Mouse (Mus musculus) MEL (cell line): ENCODE measurements around the gene Syn2.

Source experiments
- EP300 ChIP-seq, 2 experiments: IDR thresholded peaks; 2 replicates each; pipeline ENCODE4 v1.6.1; 2011; ENCODE audit warnings: improper control_type of control experiment in 2 of 2, low read length in 2 of 2, low read depth in 1 of 2, mild to moderate bottlenecking in 1 of 2
- ETS1 ChIP-seq: IDR thresholded peaks from 2 replicates; pipeline ENCODE4 v1.6.1; 2012; ENCODE audit warnings: low read depth, mild to moderate bottlenecking, inconsistent platforms, low read length, improper control_type of control experiment, moderate library complexity
- GATA1 ChIP-seq: IDR thresholded peaks from 2 replicates; pipeline ENCODE4 v1.6.1; 2011; ENCODE audit warnings: low read depth, low read length, improper control_type of control experiment
- MAFK ChIP-seq: IDR thresholded peaks from 2 replicates; pipeline ENCODE4 v1.6.1; 2011; ENCODE audit warnings: low read depth, mild to moderate bottlenecking, low read length, improper control_type of control experiment, borderline replicate concordance
- MXI1 ChIP-seq: IDR thresholded peaks from 2 replicates; pipeline ENCODE4 v1.6.1; 2011; ENCODE audit warnings: mild to moderate bottlenecking, low read depth, low read length, improper control_type of control experiment
- POLR2A ChIP-seq, 2 experiments: IDR thresholded peaks; 2 replicates each; pipeline ENCODE4 v1.6.1; 2011 to 2012; ENCODE audit warnings: low read length in 2 of 2, mild to moderate bottlenecking in 2 of 2, control low read depth in 1 of 2, improper control_type of control experiment in 1 of 2, low read depth in 1 of 2, moderate library complexity in 1 of 2; ENCODE audit not compliant: control insufficient read depth in 1 of 2, insufficient read depth in 1 of 2, poor library complexity in 1 of 2
- POLR2AphosphoS2 ChIP-seq: IDR thresholded peaks from 2 replicates; pipeline ENCODE4 v1.6.1; 2011; ENCODE audit warnings: low read length, improper control_type of control experiment
- SIN3A ChIP-seq: IDR thresholded peaks from 2 replicates; pipeline ENCODE4 v1.6.1; 2012; ENCODE audit warnings: low read length, improper control_type of control experiment, inconsistent platforms
- ZC3H11A ChIP-seq: IDR thresholded peaks from 2 replicates; pipeline ENCODE4 v1.6.1; 2012; ENCODE audit warnings: low read depth, mild to moderate bottlenecking, inconsistent platforms, low read length, improper control_type of control experiment

DNA sequence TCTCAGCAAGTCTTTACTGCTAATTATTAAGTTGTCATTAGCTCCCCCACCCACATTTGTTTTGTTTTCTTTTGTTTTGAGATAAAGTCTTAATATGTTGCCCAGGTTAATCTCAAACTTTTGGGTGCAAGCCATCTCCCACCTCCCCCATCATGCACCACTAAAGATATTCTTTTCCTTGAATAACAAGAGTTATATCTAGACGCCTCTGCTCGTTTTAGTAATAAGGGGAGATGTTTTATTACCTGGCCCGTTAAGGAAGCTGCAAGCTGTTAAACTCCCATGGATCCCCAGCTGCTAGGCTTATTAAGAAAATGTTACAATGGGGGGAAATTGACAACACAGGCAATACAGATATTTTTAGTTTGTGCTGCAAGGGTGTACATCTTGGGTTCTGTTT is 95.9 kb downstream of the Syn2 start:
- TF ChIP-seq ETS1 (no peak), MXI1 (no peak), GATA1 (no peak), MAFK (no peak), SIN3A (no peak), ZC3H11A (no peak), POLR2AphosphoS2 (no peak), EP300 (IDR thresholded peaks at IDR 0.05; ENCODE audit: low read depth in 1 of 2, low read length in 2 of 2) (no peak), POLR2A (IDR thresholded peaks at IDR 0.05; ENCODE audit: control insufficient read depth in 1 of 2, insufficient read depth in 1 of 2, low read depth in 1 of 2, low read length in 2 of 2, poor library complexity in 1 of 2) (no peak)
